Mouse (Mus musculus) olfactory bulb, adult 2 months (tissue): Measurements from ENCODE around the gene Usp27x. TPM values are rescaled to one million over a fixed set of nuclear protein-coding genes. Genes with fewer than 3 reads are reported as not detected.

Source experiments
- H3K27ac ChIP-seq: fragments of 200-500 bp; 2 replicates; pipeline ENCODE4 v1.5.1; 2012; ENCODE audit warnings: low read depth, low read length; ENCODE audit not compliant: insufficient read depth
- H3K4me1 ChIP-seq: fragments of 200-500 bp; 2 replicates; pipeline ENCODE4 v1.6.1; 2012; ENCODE audit warnings: low read length; ENCODE audit not compliant: control insufficient read depth, insufficient read depth
- H3K4me3 ChIP-seq: fragments of 200-500 bp; 2 replicates; pipeline ENCODE4 v1.5.1; 2012; ENCODE audit warnings: mild to moderate bottlenecking, low read depth, low read length, moderate library complexity; ENCODE audit not compliant: insufficient read depth
- CTCF ChIP-seq: fragments of 200-500 bp; IDR thresholded peaks from 2 replicates; pipeline ENCODE4 v1.5.1; 2012; ENCODE audit warnings: low read depth, mild to moderate bottlenecking, low read length, moderate library complexity; ENCODE audit not compliant: insufficient read depth
- POLR2A ChIP-seq: fragments of 200-500 bp; IDR thresholded peaks from 2 replicates; pipeline ENCODE4 v1.6.1; 2012; ENCODE audit warnings: mild to moderate bottlenecking, low read depth, low read length, moderate library complexity; ENCODE audit not compliant: insufficient read depth
- WGBS: fragments of 180-500 bp; shearing (Covaris S2); methylation state at CpG from one replicate; pipeline ENCODE4 v1.1.7; 2018; 5-methylcytosine and 5-hydroxymethylcytosine counted together
- polyA plus RNA-seq: library from polyadenylated mRNA; stranded (reverse); fragments of >200 nt; gene quantifications from 2 replicates; pipeline ENCODE4 v1.2.4, GENCODE M21; 2012; ENCODE audit warnings: low replicate concordance; ENCODE audit not compliant: missing spikeins, insufficient read depth, insufficient read length

Usp27x gene
- polyA plus RNA-seq, 1 experiment, result not detected

- 18% methylated on average over 40 of the region's 40 CpGs for WGBS
- H3K4me3 ChIP-seq, result peak overlapping the region; percentile 77
- H3K4me1 ChIP-seq, result peaks cover 13% of the 10 kb centered on the region; the same call in 1 of the 2 replicates
- TF ChIP-seq CTCF (no peak), POLR2A (no peak)
- peak overlapping the region; percentile 69 for H3K27ac ChIP-seq
Measured at GRCm38 (mm10) chrX:7375322-7375715, 311 bp downstream of the Usp27x start.

- TF ChIP-seq CTCF (no peak), POLR2A (no peak)
- Histone ChIP-seq H3K4me3 (no peak overlapping the region), H3K27ac (no peak overlapping the region), H3K4me1 (no peaks in the 10 kb centered on the region)
- 54% methylated on average over 2 of the region's 2 CpGs for WGBS
Measured at GRCm38 (mm10) chrX:7325455-7325854, 50.2 kb downstream of the Usp27x start.

- no peaks in the 10 kb centered on the region for H3K4me1 ChIP-seq
- 11% methylated on average over 7 of the region's 7 CpGs for WGBS
- H3K4me3 ChIP-seq, result no peak overlapping the region
- H3K27ac ChIP-seq, result no peak overlapping the region
- TF ChIP-seq POLR2A (no peak), CTCF (no peak)
Measured at GRCm38 (mm10) chrX:7322288-7322687, 53.3 kb downstream of the Usp27x start.

Other genes starting within 250 kb of the Usp27x start
- not detected in 2 replicates for gene Clcn5, start 56.5 kb downstream of the Usp27x start, polyA plus RNA-seq
- gene Foxp3, start 197.8 kb upstream of the Usp27x start, polyA plus RNA-seq, result not detected in 2 replicates
- gene Ppp1r3f, start 198.5 kb upstream of the Usp27x start, polyA plus RNA-seq, result not detected in 2 replicates
- gene Ccdc22, start 229.7 kb upstream of the Usp27x start, polyA plus RNA-seq, result not detected in 2 replicates
- not detected in 2 replicates for gene Cacna1f, start 231.3 kb upstream of the Usp27x start, polyA plus RNA-seq